Mouse (Mus musculus): Measurements from ENCODE around the gene Phldb1.

DNA sequence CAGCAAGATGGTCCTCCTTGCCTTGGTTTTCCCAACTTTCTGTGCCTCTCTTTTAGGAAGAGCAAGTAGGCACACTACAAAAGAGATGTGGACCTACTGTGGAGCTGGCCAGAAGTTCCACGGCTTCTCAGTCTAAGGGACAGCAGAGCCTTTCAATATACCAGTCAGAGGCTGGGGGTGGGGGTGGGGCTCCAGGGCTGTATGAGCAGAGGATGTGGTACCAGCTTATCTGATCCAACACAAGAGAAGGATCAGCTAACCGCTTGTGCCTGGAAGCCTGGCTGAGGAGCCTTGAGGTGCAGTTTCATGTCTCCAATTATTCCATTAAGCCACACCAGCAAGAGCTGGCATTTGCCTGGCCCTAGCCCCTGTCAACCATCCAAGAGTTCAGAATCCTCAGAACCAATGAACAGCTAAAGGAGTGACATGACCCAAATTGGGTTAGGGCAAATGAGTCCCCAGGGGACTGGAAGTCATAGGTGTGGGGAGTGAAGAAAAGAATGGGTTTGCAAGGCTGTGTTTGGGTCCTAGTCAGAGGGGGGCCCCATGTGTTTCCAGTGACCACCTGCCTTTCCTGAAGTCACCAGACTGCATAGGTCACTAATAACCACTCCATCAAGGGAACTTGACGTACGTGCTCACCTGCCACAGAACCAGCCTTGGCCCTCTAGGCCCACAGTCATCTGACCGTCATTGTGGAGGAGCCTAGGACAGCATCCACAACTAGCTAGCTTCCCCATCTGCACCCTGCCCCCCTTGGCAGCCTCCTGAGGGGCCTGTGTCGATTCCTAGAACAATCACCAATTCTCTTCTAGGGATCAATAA, 17.8 kb downstream of the Phldb1 start:
- TF ChIP-seq CTCF (IDR thresholded peaks at IDR 0.05; ENCODE audit: insufficient read depth, low read depth, low read length): no peak
- no peak for TF ChIP-seq POLR2A (IDR thresholded peaks at IDR 0.05; ENCODE audit: insufficient read depth, low read depth, low read length)
